Mouse (Mus musculus) layer of hippocampus, adult 9-11 months (tissue): ENCODE data around the gene Esm1.

ENCODE experiments used
- DNase-seq: peaks from one replicate; pipeline ENCODE4 v3.0.0; 2022

The Esm1 gene

DNA sequence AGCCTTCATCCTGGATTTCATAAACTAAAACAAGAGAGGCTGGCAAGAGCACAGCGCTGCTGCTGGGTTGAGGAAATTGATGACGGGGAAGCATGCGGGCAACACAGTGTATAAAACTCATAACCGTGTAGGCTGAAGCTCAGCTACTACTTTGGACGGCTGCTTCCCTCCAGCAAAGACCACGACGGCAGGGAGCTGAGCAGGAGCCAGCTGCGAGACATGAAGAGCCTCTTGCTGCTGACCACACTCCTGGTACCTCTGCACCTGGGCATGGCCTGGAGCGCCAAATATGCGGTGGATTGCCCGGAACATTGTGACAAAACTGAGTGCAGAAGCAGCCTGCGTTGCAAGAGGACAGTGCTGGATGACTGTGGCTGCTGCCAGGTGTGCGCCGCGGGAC lies at the start of gene Esm1:
Gene Esm1, plus strand, starts transcription at position 36 of the 400 bp plus-strand sequence.
- DNase-seq, result no peak

- no peak for DNase-seq
Observed at GRCm38 (mm10) chr13:113164252-113165005, 45.0 kb upstream of the Esm1 start.

- DNase-seq, result no peak
Observed at GRCm38 (mm10) chr13:113168018-113168534, 41.4 kb upstream of the Esm1 start.

DNA sequence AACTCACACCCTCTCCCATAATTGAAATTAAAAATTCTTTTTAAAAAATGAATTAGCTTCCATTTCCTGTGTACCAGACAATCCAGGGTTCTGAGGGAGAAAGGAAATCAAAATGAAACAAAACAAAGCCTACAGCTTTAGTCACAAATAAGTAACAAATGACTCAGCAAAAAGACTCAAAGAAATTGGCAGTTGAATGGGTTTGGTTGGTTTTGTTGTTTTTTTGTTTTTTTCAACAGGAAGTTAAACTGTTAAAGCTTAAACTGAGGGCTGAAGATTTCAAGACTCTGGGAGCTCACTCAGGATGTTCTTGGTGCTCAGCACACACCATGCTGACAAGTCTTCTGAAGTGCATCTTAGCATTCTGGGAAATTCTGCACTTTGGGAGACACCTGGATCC lies 39.2 kb upstream of the Esm1 start:
- DNase-seq, result no peak

- no peak for DNase-seq
Observed at GRCm38 (mm10) chr13:113174162-113174561, 35.3 kb upstream of the Esm1 start.

DNA sequence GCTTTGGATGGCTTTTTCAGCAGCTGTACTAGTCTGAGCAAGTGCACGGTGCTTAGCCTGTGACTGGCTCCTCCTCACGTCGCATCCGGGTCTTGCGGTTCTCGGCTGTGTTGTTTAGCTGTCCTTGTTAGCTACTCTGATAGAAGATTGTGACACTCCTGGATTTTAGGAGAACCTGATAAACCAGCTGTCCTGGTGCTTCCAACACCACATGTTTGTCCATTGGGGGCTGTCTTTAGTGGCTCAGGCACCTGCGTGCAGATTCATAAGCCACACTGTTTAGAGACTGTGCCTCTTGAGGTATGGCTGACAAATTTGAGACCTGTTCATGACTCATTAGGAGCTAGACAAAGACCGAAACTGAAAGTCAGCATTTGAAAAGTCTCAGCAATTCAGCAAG lies 26.1 kb upstream of the Esm1 start:
- DNase-seq, result no peak

- no peak for DNase-seq
Observed at GRCm38 (mm10) chr13:113183720-113184119, 25.7 kb upstream of the Esm1 start.

- DNase-seq, result no peak
Observed at GRCm38 (mm10) chr13:113196808-113197674, 12.4 kb upstream of the Esm1 start.

- no peak for DNase-seq
Observed at GRCm38 (mm10) chr13:113197872-113198502, 11.5 kb upstream of the Esm1 start.

DNA sequence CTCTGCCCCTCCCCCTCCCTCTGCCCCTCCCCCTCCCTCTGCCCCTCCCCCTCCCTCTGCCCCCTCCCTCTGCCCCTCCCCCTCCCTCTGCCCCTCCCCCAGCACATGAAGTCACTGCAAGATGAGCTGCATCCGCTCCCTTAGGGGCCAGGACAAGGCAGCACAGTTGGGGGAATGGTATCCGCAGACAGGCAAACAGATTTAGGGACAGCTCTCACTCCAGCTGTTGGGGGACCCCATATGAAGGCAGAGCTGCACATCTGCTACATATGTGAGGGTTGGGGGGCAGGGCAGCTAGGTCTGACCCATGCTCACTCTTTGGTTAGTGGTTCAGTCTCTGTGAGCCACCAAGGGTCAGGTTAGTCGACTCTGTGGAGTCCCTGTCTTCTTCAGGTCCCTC lies 10.1 kb upstream of the Esm1 start:
- DNase-seq, result no peak

DNA sequence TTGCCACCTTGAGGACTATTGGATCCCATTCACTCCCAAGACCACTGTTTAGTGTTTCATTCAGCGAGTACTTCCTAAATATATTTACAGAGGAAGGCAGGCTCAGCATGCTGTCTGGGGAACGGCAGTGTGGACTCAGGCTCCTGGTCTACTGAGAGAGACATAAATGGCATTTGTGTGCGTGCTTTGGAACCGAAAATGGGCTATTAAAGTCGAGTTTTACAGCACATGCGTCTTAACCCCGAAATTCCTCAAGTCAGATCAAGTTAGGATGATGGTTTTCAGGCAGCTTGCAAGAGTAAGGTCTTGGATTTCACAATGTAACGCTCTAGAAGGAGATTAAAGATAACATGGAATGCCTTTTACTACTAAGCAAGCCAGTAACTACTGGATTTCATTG lies 8.7 kb upstream of the Esm1 start:
- no peak for DNase-seq

DNA sequence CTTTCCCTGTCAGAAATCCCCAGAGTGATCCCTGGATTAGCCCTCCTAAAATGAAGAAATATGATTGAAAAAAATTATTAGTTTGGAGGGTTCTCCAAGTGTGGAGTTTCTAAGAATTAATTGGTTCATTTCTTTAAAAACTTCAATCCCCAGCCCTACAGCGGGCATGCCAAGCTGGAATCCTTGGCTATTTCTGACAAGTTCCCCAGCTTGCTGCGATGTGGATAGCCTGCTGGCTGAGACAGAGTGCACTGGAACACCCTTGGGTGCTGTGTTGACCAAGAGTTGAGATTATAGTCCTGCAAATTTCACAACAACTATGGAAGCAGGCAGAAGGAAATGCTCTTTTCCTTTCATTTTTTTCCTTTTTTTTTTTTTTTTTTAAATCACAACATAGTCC lies 7.8 kb upstream of the Esm1 start:
- DNase-seq, result no peak

DNA sequence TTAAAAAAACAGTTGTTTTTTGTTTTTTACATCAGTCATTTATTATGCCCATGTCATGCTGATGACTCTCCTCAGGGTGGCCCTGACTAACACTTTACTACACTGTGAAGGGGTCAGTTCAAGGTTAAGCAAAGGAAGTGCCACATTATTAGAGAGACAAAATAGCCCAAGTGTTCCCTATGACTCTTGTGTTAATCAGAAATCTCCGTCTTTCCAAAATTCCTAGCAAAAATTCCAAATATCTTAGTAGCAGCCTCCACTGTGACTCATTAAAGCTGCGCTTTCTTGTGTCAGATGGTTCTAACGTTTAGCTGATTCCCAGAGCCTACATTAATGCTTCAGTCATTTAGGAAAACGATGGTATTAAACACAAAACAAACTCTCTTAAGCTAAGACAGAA lies 7.3 kb upstream of the Esm1 start:
- no peak for DNase-seq

DNA sequence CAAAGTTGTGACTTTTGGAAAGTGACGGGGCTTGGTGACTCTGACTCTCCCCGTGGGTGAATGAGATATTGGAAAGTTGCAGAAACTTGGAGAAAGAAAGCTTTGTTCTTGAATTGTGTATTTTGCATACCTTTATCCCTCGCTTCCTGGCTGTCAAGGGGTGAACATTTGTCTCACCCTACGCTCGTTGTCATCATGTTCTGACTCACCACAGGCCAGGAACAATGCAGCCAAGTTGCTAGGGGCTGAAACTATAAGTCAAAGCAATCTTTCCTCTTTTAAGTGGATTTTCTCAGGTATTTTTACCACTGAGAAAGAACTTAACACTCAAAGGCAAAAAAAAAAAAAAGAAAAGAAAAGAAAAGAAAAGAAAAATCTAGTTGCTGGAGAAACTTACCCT lies 6.3 kb upstream of the Esm1 start:
- DNase-seq, result no peak

GRCm38 (mm10) chr13:113205346-113205745 lies 4.1 kb upstream of the Esm1 start:
- no peak for DNase-seq

- no peak for DNase-seq
Observed at GRCm38 (mm10) chr13:113211345-113211744, 1.9 kb downstream of the Esm1 start.

GRCm38 (mm10) chr13:113212401-113212800 lies 2.9 kb downstream of the Esm1 start:
- no peak for DNase-seq

DNA sequence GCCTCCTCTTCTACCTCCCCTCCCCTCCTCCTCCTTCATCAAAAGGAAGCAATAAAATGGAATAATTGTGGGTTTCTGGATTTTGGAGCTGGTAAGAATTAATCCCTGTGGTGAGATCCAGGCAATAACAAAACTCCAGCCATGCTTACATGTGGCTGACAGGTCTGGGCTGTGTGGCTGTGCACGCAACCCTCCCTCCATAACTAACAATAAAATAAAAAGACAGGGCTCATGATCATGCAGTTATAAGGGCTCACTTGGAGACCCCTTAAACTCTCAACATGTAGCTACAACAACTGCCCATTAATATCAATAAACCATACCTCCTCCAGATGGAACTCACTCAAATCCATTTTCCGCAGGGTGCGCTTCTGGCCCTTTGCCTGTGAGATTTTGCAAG lies 4.4 kb downstream of the Esm1 start:
- DNase-seq, result no peak

- no peak for DNase-seq
Observed at GRCm38 (mm10) chr13:113221851-113222250, 12.4 kb downstream of the Esm1 start.

DNA sequence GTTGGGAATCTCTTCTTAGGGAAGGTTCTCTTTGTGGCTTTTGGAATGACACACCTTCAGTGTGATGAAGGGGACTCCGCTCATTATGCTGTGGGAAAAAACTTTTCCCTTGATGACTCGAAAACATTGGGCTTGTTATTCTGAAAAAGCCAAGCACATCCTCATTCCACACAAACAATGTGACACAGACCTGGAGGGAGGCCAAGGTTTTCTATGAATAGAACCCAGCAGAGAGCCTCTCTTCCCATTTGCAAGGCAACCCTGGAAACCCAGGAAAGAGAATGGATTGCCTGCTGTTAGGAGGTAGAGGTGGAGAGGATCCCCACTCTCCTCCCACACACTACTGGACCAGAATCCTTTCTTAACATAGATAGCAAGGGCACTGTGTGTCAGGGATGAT lies 14.6 kb downstream of the Esm1 start:
- DNase-seq, result peak; percentile 75

DNA sequence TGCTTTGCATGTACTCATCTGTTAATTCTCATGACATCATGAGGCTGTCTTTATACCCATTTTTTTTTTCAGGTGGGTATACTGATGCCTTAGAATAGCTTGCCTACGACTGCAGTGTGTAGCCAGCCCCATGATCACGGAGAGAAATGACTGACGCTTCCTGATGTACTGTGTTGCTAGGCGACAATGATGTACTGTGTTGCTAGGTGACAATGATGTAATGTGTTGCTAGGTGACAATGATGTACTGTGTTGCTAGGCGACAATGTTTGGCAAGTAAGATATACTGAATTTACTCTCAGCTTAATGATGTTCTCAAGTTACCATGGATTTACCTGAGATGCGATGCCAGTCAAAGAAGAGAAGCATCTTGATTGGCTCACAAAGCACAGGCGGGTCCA lies 16.4 kb downstream of the Esm1 start, which contains the start of gene Gzmk:
Gene Gzmk, minus strand, starts transcription at position 98 of the 400 bp plus-strand sequence.
- peak; percentile 80 for DNase-seq

GRCm38 (mm10) chr13:113227076-113227475 lies 17.6 kb downstream of the Esm1 start:
- DNase-seq, result no peak
